Mouse (Mus musculus) ES-E14 (cell line): ENCODE measurements around the gene Efcab10. TPM values are rescaled to one million over a fixed set of nuclear protein-coding genes. Genes with fewer than 3 reads are reported as not detected.

Experiments
- DNase-seq: peaks from one replicate; pipeline ENCODE4 v3.0.0-alpha.2; 2013; ENCODE audit warnings: low read depth, low spot score
- H3K27ac ChIP-seq: 2 replicates; pipeline ENCODE4 v1.5.1; 2012; ENCODE audit warnings: low read depth, mild to moderate bottlenecking, low read length, moderate library complexity, mixed read lengths; ENCODE audit not compliant: poor library complexity, insufficient read depth, severe bottlenecking
- H3K36me3 ChIP-seq: 2 replicates; pipeline ENCODE4 v1.6.1; 2012; ENCODE audit warnings: mild to moderate bottlenecking, low read length, moderate library complexity, mixed read lengths; ENCODE audit not compliant: control insufficient read depth, poor library complexity, insufficient read depth, severe bottlenecking
- H3K4me1 ChIP-seq, 2 experiments: fragments of 150-350 bp in 1 of 2; sonication (generic) in 1 of 2; 2 replicates each; pipeline ENCODE4 v1.6.1; 2012; ENCODE audit warnings: low read length in 2 of 2, mild to moderate bottlenecking in 1 of 2, mixed read lengths in 1 of 2; ENCODE audit not compliant: control insufficient read depth in 2 of 2, insufficient read depth in 2 of 2, poor library complexity in 1 of 2
- H3K4me3 ChIP-seq, 2 experiments: fragments of 150-350 bp in 1 of 2; sonication (generic) in 1 of 2; 2 replicates each; pipeline ENCODE4 v1.5.1; 2012; ENCODE audit warnings: low read length in 2 of 2, low read depth in 1 of 2, mild to moderate bottlenecking in 1 of 2, mixed read lengths in 1 of 2; ENCODE audit not compliant: insufficient read depth in 1 of 2, poor library complexity in 1 of 2, severe bottlenecking in 1 of 2
- H3K9ac ChIP-seq: 2 replicates; pipeline ENCODE4 v1.6.1; 2012; ENCODE audit warnings: low read depth, mild to moderate bottlenecking, low read length, mixed read lengths; ENCODE audit not compliant: poor library complexity, insufficient read depth, severe bottlenecking
- H3K9me3 ChIP-seq: fragments of 150-350 bp; sonication (generic); 2 replicates; pipeline ENCODE4 v1.6.1; 2012; ENCODE audit warnings: low read depth, mild to moderate bottlenecking, low read length; ENCODE audit not compliant: control insufficient read depth, insufficient read depth
- CHD2 ChIP-seq: IDR thresholded peaks from 2 replicates; pipeline ENCODE4 v1.6.1; 2014; ENCODE audit warnings: mild to moderate bottlenecking, low read depth, low read length, inconsistent platforms
- HCFC1 ChIP-seq: IDR thresholded peaks from 2 replicates; pipeline ENCODE4 v1.6.1; 2012; ENCODE audit warnings: low read length, inconsistent platforms, borderline replicate concordance; ENCODE audit not compliant: insufficient read depth
- MAFK ChIP-seq: IDR thresholded peaks from 2 replicates; pipeline ENCODE4 v1.6.1; 2014; ENCODE audit warnings: mild to moderate bottlenecking, low read depth, low read length, inconsistent platforms; ENCODE audit not compliant: insufficient read depth
- ZC3H11A ChIP-seq: IDR thresholded peaks from 2 replicates; pipeline ENCODE4 v1.6.1; 2012; ENCODE audit warnings: low read depth, mild to moderate bottlenecking, inconsistent platforms, low read length, borderline replicate concordance
- ZNF384 ChIP-seq: IDR thresholded peaks from 2 replicates; pipeline ENCODE4 v1.6.1; 2012; ENCODE audit warnings: low read depth, low read length, inconsistent platforms
- in situ Hi-C, 2 experiments: fragments of 600-800 bp; cut with MboI; formaldehyde crosslinking; loops; one replicate each; pipeline ENCODE4 v1.15.1; 2025; ENCODE audit warnings: low sequenced_read_pairs in 2 of 2, inconsistent platforms in 1 of 2; ENCODE audit not compliant: unreplicated experiment in 2 of 2
- total RNA-seq: library from RNA; depleted of rRNA; stranded (reverse); fragments of 300-350 nt; gene quantifications from 2 replicates; pipeline ENCODE4 v1.2.3, GENCODE M21; 2012

Gene Efcab10
- total RNA-seq, 1 experiment = not detected

GRCm38 (mm10) chr12:33365133-33365532 lies 29.5 kb upstream of the Efcab10 start:
- DNase-seq = no peak
- Histone ChIP-seq H3K27ac (no peak overlapping the region), H3K9ac (no peak overlapping the region), H3K4me3 (no peak overlapping the region), H3K4me1 (peaks cover 0 to 5% of the 10 kb centered on the region in 2 experiments; a peak in 1 of 4 replicates), H3K9me3 (no peaks in the 10 kb centered on the region), H3K36me3 (no peaks in the 10 kb centered on the region)
- TF ChIP-seq HCFC1 = no peak
- no peak for TF ChIP-seq ZC3H11A
- TF ChIP-seq CHD2 = no peak
- TF ChIP-seq ZNF384 = no peak
- no peak for TF ChIP-seq MAFK
- in situ Hi-C loops = no loop called here

DNA sequence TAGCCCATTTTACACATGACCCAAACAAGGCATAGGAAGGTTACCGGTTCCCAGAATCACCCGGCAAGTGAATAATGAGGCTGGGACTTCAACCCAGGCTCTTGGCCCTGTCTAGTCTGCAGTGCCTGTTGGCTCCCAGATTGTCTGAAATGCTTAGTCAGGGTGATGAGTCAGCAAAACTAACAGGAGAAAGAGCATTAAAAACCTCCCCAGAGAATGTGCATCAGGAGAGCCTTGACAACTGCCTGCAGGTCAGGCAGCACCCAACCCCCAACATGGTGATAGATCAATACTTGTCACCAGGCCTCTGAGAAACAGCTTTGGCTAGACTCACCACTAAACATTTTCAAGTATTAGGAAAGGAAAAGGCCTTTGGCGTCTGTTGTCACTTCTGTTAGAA lies 25.1 kb upstream of the Efcab10 start:
- DNase-seq = no peak
- H3K4me3 ChIP-seq = no peak overlapping the region
- H3K36me3 ChIP-seq = no peaks in the 10 kb centered on the region
- no peak overlapping the region for H3K27ac ChIP-seq
- in situ Hi-C loops = no loop called here
- TF ChIP-seq MAFK (peak; percentile 93), ZNF384 (no peak)
- H3K4me1 ChIP-seq = peaks cover 0 to 5% of the 10 kb centered on the region in 2 experiments; a peak in 1 of 4 replicates
- H3K9ac ChIP-seq = no peak overlapping the region
- no peaks in the 10 kb centered on the region for H3K9me3 ChIP-seq

GRCm38 (mm10) chr12:33379624-33380445 lies 14.8 kb upstream of the Efcab10 start:
- DNase-seq = peak; percentile 87
- H3K36me3 ChIP-seq = no peaks in the 10 kb centered on the region
- H3K4me3 ChIP-seq = peak overlapping the region; percentile 48 to 52
- peak overlapping the region; percentile 60; the same call in 1 of the 2 replicates for H3K9ac ChIP-seq
- H3K27ac ChIP-seq = no peak overlapping the region
- TF ChIP-seq ZC3H11A = peak; percentile 20; the same call in 1 of the 2 replicates
- peak; percentile 82 for TF ChIP-seq MAFK
- no peak for TF ChIP-seq ZNF384
- 0 out of 2 replicates have a peak, but pooled peaks have one; percentile 6 for TF ChIP-seq CHD2
- no peak for TF ChIP-seq HCFC1
- in situ Hi-C loops = no loop called here
- H3K4me1 ChIP-seq = peaks cover 2 to 10% of the 10 kb centered on the region in 2 experiments; a peak in 1 of 4 replicates
- no peaks in the 10 kb centered on the region for H3K9me3 ChIP-seq

GRCm38 (mm10) chr12:33388842-33389241 lies 5.8 kb upstream of the Efcab10 start:
- in situ Hi-C loops = loop anchor here in 1 of 2 experiments (5.0 kb wide), 1 partner anchor 33 kb away; no protein-coding TSS in a partner anchor
- H3K27ac ChIP-seq = no peak overlapping the region
- TF ChIP-seq ZC3H11A (peak; percentile 72; the same call in 1 of the 2 replicates), MAFK (no peak)

More at GRCm38 (mm10) chr12:33388842-33389241, 5.8 kb upstream of the Efcab10 start:
- Histone ChIP-seq H3K9me3 (no peaks in the 10 kb centered on the region), H3K36me3 (no peaks in the 10 kb centered on the region), H3K9ac (no peak overlapping the region), H3K4me3 (no peak overlapping the region), H3K4me1 (peaks cover 2% of the 10 kb centered on the region in 2 experiments; a peak in 1 of 4 replicates)
- peak; percentile 75 for DNase-seq
